Mouse (Mus musculus): Measurements from ENCODE around the gene Cdk18. TPM values are rescaled to one million over a fixed set of nuclear protein-coding genes. Genes with fewer than 3 reads are reported as not detected.
A peak's percentile ranks its signal among the peaks of the same experiment; 100 is the strongest.

Cdk18 gene
- polyA plus RNA-seq, 1 experiment from 2014 or later = 1.1 TPM

GRCm38 (mm10) chr1:132109368-132109767, 30.1 kb downstream of the Cdk18 start:
- Histone ChIP-seq H3K27me3 (no peaks in the 10 kb centered on the region), H3K27ac (no peak overlapping the region), H3K4me2 (no peak overlapping the region), H3K4me1 (replicated peaks) (no peaks in the 10 kb centered on the region), H3K9ac (no peak overlapping the region), H3K36me3 (no peaks in the 10 kb centered on the region), H3K4me3 (replicated peaks) (no peak overlapping the region), H3K9me3 (replicated peaks) (no peaks in the 10 kb centered on the region)
- no peak for ATAC-seq (ENCODE audit: low read depth)
- DNase-seq = no peak
- WGBS (ENCODE audit: insufficient replicate concordance) = 30% methylated on average over 2 of the region's 2 CpGs

GRCm38 (mm10) chr1:132104353-132104752, 35.1 kb downstream of the Cdk18 start:
- Histone ChIP-seq H3K4me2 (no peak overlapping the region), H3K27ac (no peak overlapping the region), H3K9me3 (replicated peaks) (no peaks in the 10 kb centered on the region), H3K4me1 (replicated peaks) (peaks cover 8% of the 10 kb centered on the region; the same call in 1 of the 2 replicates), H3K4me3 (replicated peaks) (no peak overlapping the region), H3K36me3 (no peaks in the 10 kb centered on the region), H3K27me3 (no peaks in the 10 kb centered on the region), H3K9ac (no peak overlapping the region)
- 60% methylated on average over 14 of the region's 14 CpGs for WGBS (ENCODE audit: insufficient replicate concordance)
- ATAC-seq (ENCODE audit: low read depth) (no peak), DNase-seq (no peak)

GRCm38 (mm10) chr1:132101953-132102697, 37.4 kb downstream of the Cdk18 start:
- DNase-seq (no peak), ATAC-seq (ENCODE audit: low read depth) (no peak)
- Histone ChIP-seq H3K27ac (no peak overlapping the region), H3K4me3 (replicated peaks) (no peak overlapping the region), H3K27me3 (no peaks in the 10 kb centered on the region), H3K4me2 (no peak overlapping the region), H3K9me3 (replicated peaks) (no peaks in the 10 kb centered on the region), H3K4me1 (replicated peaks) (peaks cover 11% of the 10 kb centered on the region; the same call in 1 of the 2 replicates), H3K9ac (no peak overlapping the region), H3K36me3 (no peaks in the 10 kb centered on the region)
- WGBS (ENCODE audit: insufficient replicate concordance) = 47% methylated on average over 6 of the region's 6 CpGs

- Histone ChIP-seq H3K4me1 (replicated peaks) (peaks cover 22% of the 10 kb centered on the region), H3K9me3 (replicated peaks) (no peaks in the 10 kb centered on the region), H3K36me3 (no peaks in the 10 kb centered on the region), H3K27ac (no peak overlapping the region), H3K4me3 (replicated peaks) (no peak overlapping the region), H3K27me3 (no peaks in the 10 kb centered on the region), H3K9ac (no peak overlapping the region), H3K4me2 (no peak overlapping the region)
- WGBS (ENCODE audit: insufficient replicate concordance) = 14% methylated on average over 4 of the region's 4 CpGs
- ATAC-seq (ENCODE audit: low read depth) = no peak
- DNase-seq = no peak
Measured at GRCm38 (mm10) chr1:132099775-132100174, 39.7 kb downstream of the Cdk18 start.

- Histone ChIP-seq H3K4me1 (replicated peaks) (peaks cover 24% of the 10 kb centered on the region), H3K27me3 (no peaks in the 10 kb centered on the region), H3K27ac (no peak overlapping the region), H3K4me2 (no peak overlapping the region), H3K9me3 (replicated peaks) (no peaks in the 10 kb centered on the region), H3K36me3 (no peaks in the 10 kb centered on the region), H3K4me3 (replicated peaks) (no peak overlapping the region), H3K9ac (no peak overlapping the region)
- 51% methylated on average over 4 of the region's 4 CpGs for WGBS (ENCODE audit: insufficient replicate concordance)
- no peak for DNase-seq
- ATAC-seq (ENCODE audit: low read depth) = no peak
Measured at GRCm38 (mm10) chr1:132099016-132099415, 40.5 kb downstream of the Cdk18 start.

GRCm38 (mm10) chr1:132098076-132098475, 41.4 kb downstream of the Cdk18 start:
- Histone ChIP-seq H3K4me2 (no peak overlapping the region), H3K27ac (no peak overlapping the region), H3K9me3 (replicated peaks) (no peaks in the 10 kb centered on the region), H3K4me3 (replicated peaks) (no peak overlapping the region), H3K36me3 (no peaks in the 10 kb centered on the region), H3K9ac (no peak overlapping the region), H3K27me3 (no peaks in the 10 kb centered on the region), H3K4me1 (replicated peaks) (peaks cover 24% of the 10 kb centered on the region)
- 16% methylated on average over 1 of the region's 1 CpGs for WGBS (ENCODE audit: insufficient replicate concordance)
- DNase-seq = no peak
- no peak for ATAC-seq (ENCODE audit: low read depth)

GRCm38 (mm10) chr1:132095356-132096004, 44.0 kb downstream of the Cdk18 start:
- Histone ChIP-seq H3K27ac (no peak overlapping the region), H3K4me1 (replicated peaks) (peaks cover 24% of the 10 kb centered on the region), H3K9ac (no peak overlapping the region), H3K9me3 (replicated peaks) (no peaks in the 10 kb centered on the region), H3K36me3 (no peaks in the 10 kb centered on the region), H3K4me3 (replicated peaks) (no peak overlapping the region), H3K27me3 (no peaks in the 10 kb centered on the region), H3K4me2 (no peak overlapping the region)
- DNase-seq (peak; percentile 14), ATAC-seq (ENCODE audit: low read depth) (peak; percentile 78)
- 8% methylated on average over 11 of the region's 11 CpGs for WGBS (ENCODE audit: insufficient replicate concordance)

- no peaks in the 10 kb centered on the region for H3K9me3 ChIP-seq (replicated peaks)
- 74% methylated on average over 4 of the region's 4 CpGs for WGBS (ENCODE audit: insufficient replicate concordance)
- no peaks in the 10 kb centered on the region for H3K36me3 ChIP-seq
- H3K4me2 ChIP-seq = no peak overlapping the region
- DNase-seq (no peak), ATAC-seq (ENCODE audit: low read depth) (no peak)
- no peak overlapping the region for H3K9ac ChIP-seq
- H3K4me1 ChIP-seq (replicated peaks) = peaks cover 12% of the 10 kb centered on the region
- H3K4me3 ChIP-seq (replicated peaks) = no peak overlapping the region
- no peak overlapping the region for H3K27ac ChIP-seq
- no peaks in the 10 kb centered on the region for H3K27me3 ChIP-seq
Measured at GRCm38 (mm10) chr1:132093269-132093668, 46.2 kb downstream of the Cdk18 start.

GRCm38 (mm10) chr1:132090266-132090665, 49.2 kb downstream of the Cdk18 start:
- Histone ChIP-seq H3K27ac (no peak overlapping the region), H3K4me2 (no peak overlapping the region), H3K9ac (no peak overlapping the region), H3K4me1 (replicated peaks) (peaks cover 11% of the 10 kb centered on the region), H3K9me3 (replicated peaks) (no peaks in the 10 kb centered on the region), H3K36me3 (no peaks in the 10 kb centered on the region), H3K27me3 (no peaks in the 10 kb centered on the region), H3K4me3 (replicated peaks) (no peak overlapping the region)
- WGBS (ENCODE audit: insufficient replicate concordance) = 57% methylated on average over 4 of the region's 4 CpGs
- no peak for ATAC-seq (ENCODE audit: low read depth)
- DNase-seq = no peak

- 62% methylated on average over 6 of the region's 6 CpGs for WGBS (ENCODE audit: insufficient replicate concordance)
- no peak for DNase-seq
- no peaks in the 10 kb centered on the region for H3K36me3 ChIP-seq
- H3K27ac ChIP-seq = no peak overlapping the region
- H3K27me3 ChIP-seq = no peaks in the 10 kb centered on the region
- H3K9ac ChIP-seq = no peak overlapping the region
- no peak overlapping the region for H3K4me3 ChIP-seq (replicated peaks)
- H3K4me2 ChIP-seq = no peak overlapping the region
- H3K4me1 ChIP-seq (replicated peaks) = 0 out of 2 replicates have a peak, but pooled peaks cover 8% of the 10 kb centered on the region
- no peaks in the 10 kb centered on the region for H3K9me3 ChIP-seq (replicated peaks)
- no peak for ATAC-seq (ENCODE audit: low read depth)
Measured at GRCm38 (mm10) chr1:132089767-132090166, 49.7 kb downstream of the Cdk18 start.

- H3K36me3 ChIP-seq = no peaks in the 10 kb centered on the region
- no peak overlapping the region for H3K4me3 ChIP-seq (replicated peaks)
- no peak overlapping the region for H3K9ac ChIP-seq
- DNase-seq (no peak), ATAC-seq (ENCODE audit: low read depth) (no peak)
- 0 out of 2 replicates have a peak, but pooled peaks cover 7% of the 10 kb centered on the region for H3K4me1 ChIP-seq (replicated peaks)
- 68% methylated on average over 5 of the region's 5 CpGs for WGBS (ENCODE audit: insufficient replicate concordance)
- H3K27me3 ChIP-seq = no peaks in the 10 kb centered on the region
- no peak overlapping the region for H3K4me2 ChIP-seq
- no peak overlapping the region for H3K27ac ChIP-seq
- H3K9me3 ChIP-seq (replicated peaks) = no peaks in the 10 kb centered on the region
Measured at GRCm38 (mm10) chr1:132088181-132088671, 51.3 kb downstream of the Cdk18 start.

Data from liver, embryonic 13.5 days (tissue).